Mouse (Mus musculus) kidney, adult 8-10 months (tissue): Measurements from ENCODE around the gene Atp8a2.
A peak's percentile ranks its signal among the peaks of the same experiment; 100 is the strongest.

Experiments
- DNase-seq, 2 experiments: peaks; one replicate each; pipeline ENCODE4 v3.0.0; 2022

Gene Atp8a2

DNA sequence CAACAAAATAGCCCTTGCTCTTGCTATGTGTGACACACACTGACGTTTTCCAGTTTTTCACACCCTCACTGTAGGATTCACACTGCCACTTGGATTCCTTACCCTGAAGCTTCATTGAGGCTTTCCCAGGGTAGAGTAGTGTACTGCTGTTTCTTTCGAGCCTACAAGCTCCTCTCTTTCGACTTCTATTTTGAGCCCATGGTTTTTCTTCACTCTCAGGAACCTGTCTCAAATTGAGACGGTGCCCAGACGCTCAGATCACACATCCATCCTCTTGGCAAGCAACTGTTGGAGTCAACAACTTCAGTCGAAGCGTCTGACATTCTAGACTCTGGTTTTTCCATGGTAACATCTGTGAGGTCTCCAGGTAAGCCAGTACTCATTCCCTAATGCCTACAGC is at the start of gene Atp8a2:
TSS of gene Atp8a2 (minus strand) at position 296 of the 400 bp plus-strand sequence.
- DNase-seq = no peak

DNA sequence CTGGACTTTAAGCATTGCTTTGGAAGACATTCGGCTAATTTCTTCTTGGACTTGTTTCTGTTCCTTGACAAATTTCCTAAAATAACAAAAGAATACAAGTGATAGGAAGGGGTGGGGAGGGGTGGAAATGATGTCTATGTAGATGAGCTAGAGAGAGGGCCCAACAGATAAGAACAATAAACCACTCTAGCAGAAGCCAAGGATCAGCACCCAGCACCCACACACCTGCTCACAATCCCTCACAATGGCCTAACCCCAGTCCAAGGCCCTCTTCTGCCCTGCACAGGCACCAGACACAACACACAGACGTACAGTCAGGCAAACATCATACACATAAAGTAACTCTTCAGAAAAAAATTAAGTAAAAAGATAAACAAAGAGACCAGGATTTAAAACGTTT is 41.6 kb upstream of the Atp8a2 start:
- no peak for DNase-seq

DNA sequence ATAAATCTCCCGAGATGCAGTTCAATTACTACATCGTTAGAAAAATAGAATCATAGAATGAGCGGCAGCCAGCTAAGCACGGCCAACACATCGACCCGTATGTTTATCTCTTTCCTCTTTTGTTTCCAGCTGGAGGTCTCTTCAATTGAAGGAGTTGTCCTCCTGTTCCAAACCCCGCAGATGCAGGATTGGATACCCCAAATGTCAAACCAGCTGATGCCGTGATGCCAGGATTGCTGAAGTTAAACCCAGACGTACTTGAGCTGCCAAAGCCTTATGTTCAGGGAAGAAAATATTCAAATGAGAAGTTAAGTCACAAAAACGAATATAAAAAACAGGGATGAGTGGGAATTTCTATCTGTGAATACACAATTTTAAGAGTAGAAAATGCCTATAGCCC is 22.9 kb upstream of the Atp8a2 start:
- DNase-seq = no peak

DNA sequence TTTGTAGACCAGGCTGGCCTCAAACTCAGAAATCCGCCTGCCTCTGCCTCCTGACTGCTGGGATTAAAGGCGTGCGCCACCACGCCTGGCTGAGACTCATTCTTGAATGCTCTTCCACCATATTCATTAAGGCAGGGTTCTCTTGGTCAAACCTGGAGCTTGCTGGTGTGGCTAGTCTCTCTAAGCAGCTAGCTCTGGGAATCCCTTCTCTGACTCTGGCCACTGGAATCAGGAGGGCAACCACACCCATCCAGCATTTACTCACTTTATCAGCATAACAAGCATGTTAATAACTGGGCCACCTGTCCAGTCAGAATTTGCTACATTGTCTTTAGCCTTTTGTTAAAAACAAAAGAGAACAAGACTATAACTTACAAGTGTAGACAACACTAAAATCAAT is 20.6 kb upstream of the Atp8a2 start:
- DNase-seq = no peak

DNA sequence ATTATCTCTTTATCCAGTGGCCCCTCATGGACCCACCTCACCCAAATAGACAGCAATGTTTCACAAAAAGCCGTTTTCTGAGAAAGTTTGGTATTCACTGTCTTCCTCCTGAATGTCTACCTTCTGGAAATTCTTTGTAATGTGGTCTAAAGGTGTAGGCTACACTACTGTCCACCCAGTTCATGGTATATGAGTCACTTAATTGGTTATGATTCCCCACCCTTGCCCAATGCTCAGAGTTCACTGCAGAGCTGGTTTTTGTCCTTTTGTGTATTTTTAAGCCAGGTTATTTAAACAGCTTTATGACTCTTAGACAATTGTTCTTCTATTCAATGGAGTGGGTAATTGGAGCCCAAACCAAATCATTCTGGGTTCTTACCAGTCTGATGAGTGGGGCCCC is 19.1 kb upstream of the Atp8a2 start:
- DNase-seq = no peak

DNA sequence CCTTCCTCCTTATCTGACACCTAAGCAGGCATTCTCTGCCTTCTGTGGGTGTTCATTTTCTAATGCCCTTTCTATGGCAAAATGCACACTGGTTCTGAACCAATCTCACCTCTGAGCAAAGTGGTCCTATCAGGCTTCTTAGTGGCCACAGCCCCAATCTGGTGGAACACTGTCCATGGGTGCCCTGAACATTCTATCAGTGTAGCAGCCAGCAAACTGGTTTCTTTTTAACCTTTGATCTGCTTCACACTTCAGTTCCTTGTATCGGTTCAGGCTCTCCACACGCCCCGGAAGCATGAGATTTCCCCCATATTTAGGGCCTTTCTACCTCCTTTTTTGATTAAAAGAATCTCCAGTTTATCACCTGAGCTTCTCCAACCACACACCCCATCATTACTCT is 18.0 kb upstream of the Atp8a2 start:
- DNase-seq = no peak

DNA sequence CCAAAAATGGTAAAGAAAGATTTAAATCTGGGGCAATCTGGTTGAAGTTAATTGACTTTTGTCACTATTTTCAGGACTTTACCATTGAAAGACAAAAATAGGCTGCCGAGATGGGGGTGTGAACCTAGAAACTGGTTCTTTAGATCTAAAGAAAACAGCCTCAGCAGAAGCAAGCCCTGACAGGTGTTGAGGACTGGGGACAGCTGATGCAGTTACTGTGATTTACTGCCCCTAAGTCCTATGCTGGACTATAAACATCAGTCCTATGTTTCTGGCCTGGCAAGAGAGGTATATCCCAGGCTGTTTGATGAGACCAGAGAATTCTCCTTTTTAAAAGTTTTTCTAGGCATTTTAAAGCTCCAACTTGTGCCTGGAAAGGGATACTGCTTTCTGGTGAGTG is 17.1 kb upstream of the Atp8a2 start:
- DNase-seq = no peak

DNA sequence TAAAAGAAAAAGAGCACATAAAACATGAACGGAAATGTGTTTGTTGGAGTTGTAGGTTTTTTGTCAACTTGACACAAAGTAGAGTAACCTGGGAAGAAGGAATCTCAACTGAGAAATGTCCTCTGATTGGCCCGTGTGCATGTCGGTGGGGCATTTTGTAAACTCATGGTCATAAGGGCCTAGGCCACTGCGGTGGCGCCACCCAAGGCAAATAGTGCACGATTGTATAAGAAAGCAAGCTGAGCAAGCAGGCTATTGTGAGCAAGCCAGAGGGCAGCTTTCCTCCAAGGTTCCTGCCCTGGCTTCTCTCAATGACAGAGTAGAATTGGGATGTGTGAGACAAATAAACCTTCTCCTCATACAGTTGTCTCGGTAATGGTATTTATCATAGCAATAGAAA is 12.2 kb upstream of the Atp8a2 start:
- DNase-seq = no peak

DNA sequence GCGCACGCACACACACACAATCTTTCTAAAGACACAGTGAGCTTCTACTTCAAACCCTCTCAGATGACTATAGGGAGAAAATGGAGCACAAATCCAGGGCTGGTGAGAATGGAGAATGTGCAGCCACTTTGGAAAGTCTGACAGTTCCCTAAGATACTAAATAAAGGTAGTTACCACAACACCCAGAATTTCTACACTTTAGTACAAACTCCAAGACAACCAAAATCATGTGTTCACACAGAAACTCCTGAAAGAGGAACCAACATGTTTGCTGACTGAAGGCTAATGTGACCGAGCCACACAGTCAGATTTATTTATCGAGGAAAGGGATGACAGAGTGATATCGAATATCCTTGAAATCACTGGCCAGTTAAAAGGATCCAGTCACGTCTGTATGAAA is 8.0 kb upstream of the Atp8a2 start:
- no peak for DNase-seq

DNA sequence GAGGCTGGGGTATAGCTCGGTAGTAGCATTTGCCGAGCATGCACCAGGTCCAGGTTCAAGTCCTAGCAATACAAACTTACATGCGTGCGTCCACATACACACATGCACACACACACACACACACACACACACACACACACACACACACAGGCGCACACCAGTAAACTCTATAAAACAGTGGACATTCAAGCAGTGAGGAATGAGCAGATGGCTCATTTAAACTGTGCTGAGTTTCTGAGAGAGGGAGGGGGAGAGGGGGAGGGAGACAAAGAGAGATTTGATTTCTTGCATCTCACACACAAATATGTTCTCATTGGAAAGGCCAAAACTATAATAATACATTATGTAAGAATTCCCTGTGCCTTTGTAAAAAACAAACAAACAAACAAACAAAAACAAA is 980 bp downstream of the Atp8a2 start:
- DNase-seq = no peak

DNA sequence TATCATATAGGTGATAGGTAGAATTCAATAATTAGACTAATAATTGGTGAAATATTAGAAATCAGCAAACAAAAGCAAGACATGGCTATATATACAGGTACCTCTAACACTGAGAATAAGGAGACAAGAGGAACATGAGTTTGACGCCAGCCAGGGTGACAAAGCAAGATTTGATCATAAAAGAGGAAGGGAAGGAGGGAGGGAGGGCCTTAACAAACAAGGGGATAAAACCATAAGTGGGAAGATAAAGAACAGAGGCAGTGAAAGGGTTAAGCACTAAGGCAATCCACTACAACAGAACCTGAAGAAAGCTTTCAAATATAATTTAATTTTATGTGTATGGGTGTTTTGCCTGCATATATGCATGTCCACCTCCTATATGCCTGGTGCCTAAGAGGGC is 2.4 kb downstream of the Atp8a2 start:
- no peak for DNase-seq

DNA sequence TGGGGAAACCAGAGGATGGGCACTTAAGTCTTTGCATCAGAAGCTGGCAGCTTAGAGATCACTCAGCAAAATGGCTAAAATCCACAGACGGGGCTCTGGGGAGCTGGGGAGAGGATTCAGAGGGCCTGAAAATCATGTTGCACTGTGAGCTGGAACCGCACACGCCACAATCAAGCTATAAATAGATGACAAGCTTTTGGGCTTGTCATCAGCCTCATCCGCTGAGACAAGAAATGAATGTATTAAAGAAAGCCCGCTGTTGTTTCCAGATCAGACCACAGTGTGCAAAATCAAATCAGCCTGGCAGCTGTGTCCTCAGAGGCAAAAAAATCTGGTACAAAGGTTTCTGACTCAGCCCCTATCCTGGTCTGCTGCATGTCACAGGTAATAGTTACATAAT is 7.2 kb downstream of the Atp8a2 start:
- DNase-seq = no peak

DNA sequence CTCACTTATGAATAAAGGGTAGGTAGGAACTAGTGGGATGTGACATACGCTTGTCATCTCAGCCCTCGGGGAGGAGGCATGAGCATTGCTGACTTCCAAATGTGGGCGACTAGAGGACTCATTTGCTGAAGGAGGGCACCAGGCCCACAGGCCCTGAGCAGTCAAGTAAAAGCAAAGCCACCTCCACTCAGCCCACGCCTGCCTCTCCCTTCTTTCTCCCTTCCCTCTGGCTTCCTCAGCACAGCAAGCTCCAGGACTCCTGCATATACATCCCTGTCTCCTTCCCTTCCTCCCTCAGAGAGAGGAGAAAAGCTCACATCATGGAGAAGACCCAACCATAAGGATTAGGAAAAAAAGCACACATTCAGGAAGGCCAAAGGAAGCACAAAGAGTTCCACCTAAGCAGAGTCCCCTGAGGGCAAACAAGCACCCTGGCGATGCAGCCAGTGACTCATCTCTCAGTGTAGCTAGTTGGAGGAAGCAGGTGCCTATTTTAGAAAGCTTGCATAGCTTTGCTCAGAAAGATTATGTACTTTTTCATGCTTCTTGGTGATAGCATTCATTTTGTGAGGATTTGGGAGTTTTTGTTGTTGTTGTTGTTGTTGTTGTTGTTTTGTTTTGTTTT is 8.7 kb downstream of the Atp8a2 start:
- DNase-seq = no peak

DNA sequence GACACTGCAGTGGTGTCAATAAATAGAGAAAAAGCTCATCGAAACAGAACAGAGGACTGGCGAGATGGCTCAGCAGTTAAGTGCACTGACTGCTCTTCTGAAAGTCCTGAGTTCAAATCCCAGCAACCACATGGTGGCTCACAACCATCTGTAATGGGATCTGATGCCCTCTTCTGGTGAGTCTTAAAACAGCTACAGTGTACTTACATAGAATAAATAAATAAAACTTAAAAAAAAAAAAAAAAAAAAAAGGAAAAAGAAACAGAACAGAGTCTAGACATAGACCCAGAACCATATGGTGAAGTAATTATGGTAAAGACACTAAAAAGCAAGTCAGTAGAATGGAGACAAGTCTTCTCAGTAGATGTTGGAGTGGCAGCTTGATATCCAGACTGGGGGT is 15.7 kb downstream of the Atp8a2 start:
- DNase-seq = no peak

DNA sequence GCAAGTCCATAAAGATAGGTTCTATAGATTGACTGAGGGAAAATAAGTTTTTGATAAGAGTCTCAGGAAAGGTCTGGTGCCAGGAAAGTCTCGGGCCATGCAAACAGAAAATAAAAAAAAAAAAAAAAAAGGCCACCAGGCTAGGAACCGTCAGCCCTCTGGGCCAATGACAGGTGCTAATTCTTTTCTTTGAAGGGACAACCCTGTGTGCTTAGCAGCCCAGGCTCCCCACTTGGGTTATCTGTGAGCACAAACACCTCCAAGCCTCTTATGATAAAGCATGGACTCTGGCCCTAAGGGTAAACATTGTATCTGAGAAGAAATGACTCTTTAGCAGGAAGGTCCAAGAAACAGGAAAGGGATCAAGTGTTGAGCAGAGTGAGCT is 18.4 kb downstream of the Atp8a2 start:
- DNase-seq = no peak

DNA sequence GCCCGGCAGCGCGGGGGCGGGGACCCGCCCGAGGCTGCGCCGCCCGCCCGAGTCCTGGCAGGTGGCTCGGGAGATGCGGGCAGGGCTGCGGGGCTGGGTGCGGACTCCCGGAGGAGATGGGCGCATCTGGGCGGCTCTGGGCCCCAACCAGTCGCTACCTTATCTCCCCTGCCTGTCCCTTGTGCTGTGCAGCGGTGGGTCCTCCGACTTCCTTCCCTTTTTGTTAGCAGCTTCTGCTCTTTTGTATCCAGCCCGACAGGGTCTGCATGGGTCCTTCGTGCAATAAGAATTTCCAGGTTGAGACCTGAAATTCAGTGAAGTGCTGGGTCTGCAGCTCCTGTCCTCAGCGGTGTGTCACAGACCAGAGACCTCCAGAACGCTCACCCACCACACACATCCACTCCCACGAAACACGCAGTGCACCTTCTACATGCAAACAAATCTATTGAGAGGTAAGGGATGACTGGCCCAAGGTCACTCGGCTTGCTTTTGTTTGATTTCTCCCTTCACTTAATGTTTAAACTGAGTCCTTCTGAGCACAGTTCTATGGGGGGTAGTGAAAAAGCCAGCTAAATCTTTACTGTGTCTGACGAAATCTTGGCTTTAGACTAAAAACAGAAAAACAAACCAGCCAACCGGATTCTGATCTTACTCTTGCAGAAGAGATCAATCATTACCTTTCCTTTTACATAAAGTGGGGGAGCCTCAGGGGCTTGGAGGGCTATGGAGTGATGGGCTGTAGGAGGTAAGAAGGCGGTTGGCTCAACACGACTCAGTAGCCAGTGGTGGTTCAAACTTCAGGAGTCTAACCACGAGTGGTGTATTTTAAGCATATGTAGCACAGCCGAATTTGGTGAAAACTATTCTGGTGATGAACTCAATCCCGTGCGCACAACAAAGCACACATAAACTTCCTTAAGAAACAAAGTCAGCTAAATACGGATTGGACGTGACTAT is 19.1 kb downstream of the Atp8a2 start:
- no peak for DNase-seq

DNA sequence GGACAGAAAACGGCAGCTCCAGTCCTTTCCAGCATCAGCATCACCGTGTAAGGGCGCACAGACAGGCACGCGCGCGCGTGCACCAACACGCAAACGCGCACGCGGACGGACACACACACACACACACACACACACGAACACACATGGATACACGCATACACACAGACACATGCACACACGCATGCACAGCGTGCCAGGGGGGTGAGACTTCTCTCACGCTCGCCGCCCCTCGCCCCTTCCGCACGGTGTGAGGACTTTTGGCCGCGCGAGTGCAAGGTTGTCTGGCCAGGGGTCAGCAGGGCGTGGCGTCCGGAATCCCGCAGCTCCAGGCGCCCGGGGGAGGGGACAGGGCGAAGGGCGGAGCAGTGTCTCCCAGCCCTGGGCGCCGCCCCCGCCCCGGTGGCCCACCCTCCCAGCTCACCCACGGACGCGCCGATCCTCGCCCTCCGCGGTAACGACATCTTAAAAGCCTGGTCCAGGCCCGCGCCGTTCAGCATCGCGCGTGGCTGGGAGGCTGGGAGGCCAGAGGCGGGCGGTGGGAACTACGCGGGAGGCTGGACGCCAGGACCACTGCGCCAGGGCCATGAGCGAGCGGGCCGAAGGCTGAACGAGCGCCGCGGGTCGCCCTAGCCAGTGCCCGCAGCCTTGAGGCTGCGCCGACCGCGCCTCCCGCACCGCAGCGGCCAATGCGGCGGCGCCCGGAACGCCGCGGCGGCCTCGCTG is 19.9 kb downstream of the Atp8a2 start:
- peak; percentile 4 to 15 for DNase-seq

DNA sequence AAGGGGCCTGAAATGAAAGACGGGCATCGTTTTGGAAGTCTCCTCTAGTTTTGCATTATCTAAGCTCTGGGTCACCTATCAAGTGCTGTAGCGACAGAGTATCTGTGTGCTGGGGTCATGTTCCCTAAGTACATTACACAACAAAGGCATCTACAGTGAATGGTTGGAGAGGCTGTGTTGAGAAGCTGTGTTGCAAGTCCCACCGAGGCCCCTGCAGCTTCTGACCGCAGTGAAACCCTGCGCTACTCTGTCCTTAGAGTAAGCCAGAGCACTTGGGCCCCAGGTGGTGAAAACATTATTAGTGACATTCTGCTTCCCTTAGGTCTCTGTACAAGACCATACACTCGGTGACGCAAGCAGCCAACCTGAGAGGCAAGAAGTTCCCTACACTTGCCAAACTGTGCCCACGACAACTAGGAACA is 20.5 kb downstream of the Atp8a2 start:
- no peak for DNase-seq

DNA sequence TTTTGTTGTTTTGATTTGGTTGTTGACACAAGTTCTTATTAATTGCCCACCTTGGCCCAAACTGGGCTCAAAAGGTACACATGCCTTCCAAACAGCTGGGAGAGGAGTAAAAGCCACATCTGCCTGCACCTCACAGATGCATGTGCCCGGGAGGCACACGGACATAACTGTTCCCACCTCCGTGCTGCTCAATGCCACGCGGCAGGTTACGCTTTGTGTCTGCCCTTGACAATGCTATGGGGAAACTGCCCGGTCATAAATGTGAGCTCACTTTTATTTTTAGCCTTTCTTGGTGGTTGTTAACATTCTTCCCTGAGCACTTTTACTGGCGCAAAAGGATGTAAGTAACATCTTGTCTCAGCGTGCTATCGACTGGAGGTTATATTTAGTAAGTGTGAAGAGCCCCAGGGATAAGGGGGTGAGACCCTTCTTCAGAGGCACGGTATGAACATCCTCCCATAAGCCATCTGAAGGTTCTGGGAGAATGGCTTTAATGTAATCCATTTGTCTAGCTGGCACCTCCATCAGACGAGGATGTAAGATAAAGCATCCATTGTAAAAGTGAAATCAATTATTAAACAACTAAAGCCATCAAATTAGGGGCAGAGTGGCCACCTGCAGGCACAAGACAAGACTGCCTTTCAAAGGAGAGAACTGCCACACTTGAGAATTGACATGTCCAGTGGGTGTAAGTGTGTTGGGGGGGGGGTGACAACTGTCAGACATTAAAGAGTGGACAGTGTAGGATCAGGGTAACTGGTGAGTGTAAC is 24.5 kb downstream of the Atp8a2 start:
- DNase-seq = no peak

DNA sequence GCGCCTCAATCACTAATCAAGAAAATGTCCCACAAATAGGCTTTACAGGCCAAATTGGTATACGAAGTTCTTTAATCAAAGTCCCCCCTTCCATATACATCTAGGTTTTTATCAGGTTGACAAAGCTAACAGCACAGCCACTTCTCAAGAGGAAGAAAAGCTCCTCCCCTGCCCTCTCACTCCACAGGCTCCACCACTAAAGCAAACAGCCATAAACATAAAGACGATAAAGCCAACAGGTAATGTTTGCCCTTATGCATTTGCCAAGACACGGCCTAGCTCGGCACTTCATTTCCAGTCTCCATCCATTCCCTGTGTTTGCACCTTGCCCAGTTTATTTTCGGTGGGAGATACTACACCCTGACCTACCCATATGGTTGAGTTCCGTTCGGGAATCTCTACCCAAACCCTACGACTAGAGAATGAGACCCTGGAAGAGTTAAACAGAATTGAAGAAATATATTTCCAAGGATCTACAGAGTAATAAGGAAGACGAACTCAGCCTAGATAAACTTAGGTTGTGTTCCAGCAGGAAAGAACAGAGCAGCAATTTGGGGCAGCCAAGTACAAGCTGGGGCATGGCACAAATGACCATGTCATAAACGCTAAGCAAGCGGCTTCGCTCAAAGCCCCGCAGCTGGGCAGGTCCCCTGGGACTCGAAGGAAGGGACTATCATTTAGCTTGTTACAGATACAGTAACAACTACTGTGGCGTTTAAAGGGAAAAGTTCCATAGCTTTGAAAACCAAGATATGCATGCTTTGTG is 26.0 kb downstream of the Atp8a2 start:
- DNase-seq = no peak

DNA sequence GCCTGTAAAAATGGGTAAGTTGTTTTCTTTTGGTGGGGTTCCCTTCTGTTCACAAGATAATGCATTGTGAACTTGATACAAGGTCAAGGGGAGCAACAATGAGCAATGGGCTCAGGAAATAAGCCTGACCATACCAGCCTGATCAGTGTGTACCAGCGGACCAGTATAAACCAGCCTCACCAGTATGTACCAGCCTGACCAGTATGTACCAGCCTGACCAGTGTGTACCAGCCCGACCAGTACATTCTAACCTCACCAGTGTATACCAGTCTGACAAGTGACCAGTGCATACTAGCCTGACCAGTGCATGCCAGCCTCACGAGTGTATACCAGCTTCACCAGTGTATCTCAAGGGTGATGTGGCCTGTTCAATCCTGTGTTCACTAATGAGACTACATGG is 33.6 kb downstream of the Atp8a2 start:
- DNase-seq = no peak

DNA sequence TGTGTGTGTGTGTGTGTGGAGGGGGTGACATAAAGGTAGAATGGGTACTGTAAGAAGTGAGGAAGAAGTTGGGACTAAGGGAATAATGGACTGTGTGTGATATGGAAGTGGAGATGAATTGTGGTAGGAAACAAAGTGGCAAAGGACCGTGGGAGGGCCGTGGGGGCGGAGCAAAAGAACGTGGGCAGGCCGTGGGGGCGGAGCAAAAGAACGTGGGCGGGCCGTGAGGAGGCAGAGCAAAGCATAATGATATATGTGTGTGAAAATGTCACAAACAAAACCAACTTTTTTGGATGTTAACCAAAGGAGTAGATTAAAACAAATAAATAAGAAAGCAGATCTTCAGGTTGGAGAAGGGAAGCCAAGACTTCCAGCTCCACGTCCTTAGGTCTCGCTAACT is 44.6 kb downstream of the Atp8a2 start:
- no peak for DNase-seq
